Mouse (Mus musculus): ENCODE results near the gene Nrxn1.

DNA sequence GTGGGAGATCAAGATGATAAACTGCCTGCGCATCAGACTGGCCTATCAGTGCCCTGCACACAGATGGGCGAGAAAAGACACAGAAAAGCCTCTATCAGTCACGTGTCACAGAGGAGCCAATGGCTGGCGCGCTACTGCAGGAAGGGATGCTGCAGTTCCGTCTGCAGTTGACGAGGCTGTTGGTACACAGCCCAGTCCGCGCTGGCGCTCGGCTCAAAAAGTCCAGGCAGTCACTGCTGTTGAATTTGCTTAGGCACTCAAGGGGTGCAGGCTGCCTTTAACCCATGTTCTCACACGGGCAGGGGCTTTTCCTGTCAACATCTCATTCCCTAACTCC lies 1004.6 kb downstream of the Nrxn1 start:
- TF ChIP-seq POLR2A (IDR thresholded peaks at IDR 0.05; ENCODE audit: low read depth, low read length) (no peak), CTCF (conservative IDR thresholded peaks at IDR 0.05; ENCODE audit: insufficient read depth, insufficient read length, low read depth, low read length) (no peak)

Data from kidney, adult 2 months (tissue).